Mouse (Mus musculus): ENCODE measurements around the gene Otop3.

Otop3 gene

GRCm38 (mm10) chr11:115393721-115394325, 59.3 kb downstream of the Otop3 start:
- no peak for DNase-seq (ENCODE audit: low spot score in 2 of 2)

Measured in urinary bladder, adult 18-20 months (tissue).